Mouse (Mus musculus) left cerebral cortex, postnatal 25 days (tissue): ENCODE measurements at regions not wholly inside any gene's neighbourhood (a gene's known extent, or its start where the extent isn't known, plus 50 kb on each side); places are given as distances from the start of the nearest gene placed in this dataset.

ENCODE experiments used
- DNase-seq, 2 experiments: peaks; one replicate each; pipeline ENCODE4 v3.0.0; 2022; ENCODE audit warnings: low spot score in 2 of 2, mixed read lengths in 1 of 2
- intact Hi-C: fragments of 180-260 bp; cut with DNase I; formaldehyde crosslinking; loops from one replicate; pipeline ENCODE4 v1.15.1; 2025

DNA sequence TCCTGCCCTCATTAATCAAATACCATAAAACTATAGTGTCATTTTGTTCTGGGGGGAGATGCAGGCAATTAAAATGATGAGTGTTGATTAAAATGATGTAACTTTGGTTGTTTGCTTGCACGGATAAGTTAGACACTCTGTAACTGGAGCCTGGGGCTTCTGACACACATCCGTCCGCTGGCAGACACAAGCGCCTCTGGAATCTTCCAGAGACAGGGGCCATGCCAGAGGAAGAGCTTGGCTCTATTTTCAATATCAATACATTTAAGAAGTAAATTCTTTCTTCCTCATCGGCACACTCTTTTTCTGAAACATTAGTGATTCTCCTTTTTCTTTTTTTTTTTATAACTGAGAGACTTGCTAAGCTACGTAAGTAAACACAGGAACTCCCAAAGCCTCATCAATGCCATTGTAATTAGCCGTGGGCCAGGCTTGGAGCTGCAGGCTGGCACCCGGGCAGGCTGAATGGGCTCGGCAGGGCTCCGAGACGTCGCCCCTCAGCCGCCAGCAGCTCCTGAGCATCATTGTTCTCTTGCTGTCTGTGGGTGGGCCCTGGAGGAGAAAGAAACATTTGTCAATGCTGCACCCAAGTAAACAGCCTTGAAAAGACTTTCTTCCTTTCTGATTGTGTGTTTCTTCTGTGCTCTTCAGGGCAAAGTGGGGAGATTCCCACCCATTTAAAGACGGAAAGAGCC lies 151.4 kb upstream of the A230072I06Rik start:
- DNase-seq = no peak
- intact Hi-C loops = no loop called here

DNA sequence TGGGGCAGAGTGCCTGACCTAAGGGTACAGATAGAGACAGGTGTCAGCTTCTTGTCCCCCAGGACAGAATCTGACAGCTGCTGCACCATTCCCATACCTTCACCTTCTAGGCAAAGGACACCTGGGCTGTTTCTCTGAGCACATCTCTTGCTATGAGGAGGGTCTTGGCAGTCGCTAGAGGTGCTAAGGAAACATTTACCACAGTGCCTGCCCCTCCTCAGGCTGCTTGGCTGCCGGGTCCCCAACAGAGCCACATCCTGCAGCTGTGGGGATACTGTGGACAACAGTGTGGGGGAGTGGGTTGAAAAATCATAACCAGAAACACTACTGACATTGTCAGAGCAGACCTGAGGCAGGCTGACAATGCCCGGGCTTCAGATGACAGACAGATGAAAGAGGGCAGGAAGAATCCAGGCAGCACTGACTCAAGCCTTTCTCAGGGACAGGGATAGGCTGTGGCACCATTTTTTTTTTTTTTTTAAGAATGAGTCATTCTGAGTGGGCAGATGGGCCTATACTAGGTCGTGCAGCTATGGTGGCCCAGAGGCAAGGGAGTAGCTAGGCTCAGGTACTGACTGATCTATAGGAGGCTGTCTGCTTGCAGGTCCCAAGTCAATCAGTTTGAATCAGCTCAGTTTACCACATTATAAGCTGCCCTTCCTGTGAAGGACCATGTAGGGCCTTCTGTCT lies 150.7 kb upstream of the A230072I06Rik start:
- intact Hi-C loops = no loop called here
- peak in 1 of 2 experiments; percentile 7 for DNase-seq

DNA sequence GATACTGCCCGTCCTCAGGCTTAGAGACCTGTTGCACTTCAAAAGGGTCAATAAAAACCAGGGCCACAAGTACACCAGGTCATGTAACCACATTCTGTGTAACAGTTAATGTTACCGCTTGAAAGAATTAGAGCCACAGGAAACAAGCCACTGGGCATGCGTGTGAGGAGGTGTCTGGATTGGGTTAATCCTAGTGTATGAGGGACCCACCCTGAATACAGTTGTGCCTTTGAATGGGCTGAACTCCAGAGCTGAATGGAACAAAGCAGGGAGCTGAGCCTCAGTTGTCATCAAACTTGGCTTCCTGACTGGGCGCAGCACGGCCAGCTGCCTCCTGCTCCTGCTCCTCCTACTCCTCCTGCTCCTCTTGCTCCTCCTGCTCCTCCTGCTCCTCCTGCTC lies 148.0 kb upstream of the A230072I06Rik start:
- no peak for DNase-seq
- intact Hi-C loops = no loop called here

DNA sequence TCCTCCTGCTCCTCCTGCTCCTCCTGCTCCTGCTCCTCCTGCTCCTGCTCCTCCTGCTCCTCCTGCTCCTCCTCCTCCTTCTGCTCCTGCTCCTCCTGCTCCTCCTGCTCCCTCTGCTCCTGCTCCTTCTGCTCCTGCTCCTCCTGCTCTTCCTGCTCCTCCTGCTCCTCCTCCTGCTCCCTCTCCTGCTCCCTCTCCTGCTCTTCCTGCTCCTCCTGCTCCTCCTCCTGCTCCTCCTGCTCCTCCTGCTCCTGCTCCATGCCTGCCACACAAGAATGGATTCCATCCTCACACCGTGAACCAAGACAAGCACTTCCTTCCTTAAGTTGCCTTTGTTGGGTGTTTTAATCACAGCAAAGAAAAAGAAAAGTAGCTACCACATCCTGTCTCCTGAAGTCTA lies 144.4 kb upstream of the A230072I06Rik start:
- DNase-seq = no peak
- intact Hi-C loops = no loop called here

DNA sequence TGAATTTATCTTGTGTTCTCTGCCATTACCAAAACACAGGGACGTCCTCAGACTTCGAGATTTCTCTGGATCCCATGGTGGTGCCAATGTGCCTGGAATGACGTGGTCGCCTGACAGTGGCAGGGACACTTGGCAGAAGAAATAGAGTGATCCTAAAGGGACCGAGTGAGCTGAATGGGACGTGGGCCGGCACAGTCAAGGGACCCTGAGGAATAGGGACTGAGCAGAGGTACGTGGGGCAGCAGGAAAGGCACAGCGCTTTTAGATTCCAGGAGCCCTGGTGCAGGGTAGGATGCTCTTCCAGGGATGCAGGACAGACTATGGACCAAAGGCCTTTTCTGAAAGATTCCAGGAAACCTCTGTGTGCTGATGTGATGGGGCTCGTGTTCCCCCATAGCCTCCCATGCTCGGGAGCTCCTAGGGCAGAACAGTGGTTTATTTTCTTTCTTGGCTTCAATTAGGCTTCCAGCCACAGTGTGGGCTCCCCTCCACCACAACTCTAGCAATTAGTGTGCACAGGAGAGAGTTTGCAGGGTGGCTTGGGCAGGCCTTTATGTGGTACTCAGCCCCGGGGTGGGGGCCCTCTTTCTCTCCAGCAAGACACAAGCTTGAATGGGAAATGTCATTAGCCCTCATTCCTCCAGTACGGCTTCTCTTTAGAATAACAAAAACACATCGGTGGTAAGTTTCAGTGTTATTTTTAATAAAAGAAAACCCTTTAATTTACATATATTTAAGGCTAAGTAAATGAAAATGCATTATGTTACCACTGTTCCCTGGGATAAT lies 143.0 kb upstream of the A230072I06Rik start:
- intact Hi-C loops = no loop called here
- peak in 1 of 2 experiments; percentile 37 for DNase-seq

DNA sequence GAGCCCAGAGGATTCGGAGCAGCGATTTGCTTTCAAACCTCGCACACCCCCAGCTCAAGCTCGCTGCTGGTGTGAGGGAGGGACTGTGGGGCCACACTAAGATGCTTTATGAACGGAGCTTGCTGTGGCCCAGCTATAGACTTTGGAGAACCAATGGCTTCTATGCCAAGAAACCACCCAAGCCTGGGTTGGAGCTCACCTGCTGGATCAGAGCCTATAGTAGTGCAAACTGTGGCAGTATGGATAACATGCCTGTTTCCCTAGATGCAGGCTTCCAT lies 142.5 kb upstream of the A230072I06Rik start:
- DNase-seq = no peak
- intact Hi-C loops = no loop called here

DNA sequence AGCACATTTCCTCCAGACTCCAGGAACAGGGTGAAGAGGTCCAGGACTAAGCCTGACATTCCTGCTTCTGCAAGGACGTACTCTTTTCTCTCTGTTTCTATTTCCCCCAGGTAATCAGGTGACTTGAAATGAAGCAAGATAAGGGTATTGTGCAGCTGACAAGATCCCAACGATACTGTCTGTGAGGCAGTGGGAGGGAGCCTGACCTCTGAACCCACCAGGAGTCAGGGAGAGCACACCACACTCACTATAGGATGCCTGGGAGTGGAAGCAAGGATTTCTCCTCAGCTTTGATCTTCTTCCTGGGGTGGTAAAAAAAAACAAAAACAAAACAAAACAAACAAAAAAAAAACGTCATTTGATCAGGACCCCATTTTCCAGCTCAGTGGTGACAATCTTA lies 141.1 kb upstream of the A230072I06Rik start:
- intact Hi-C loops = no loop called here

DNA sequence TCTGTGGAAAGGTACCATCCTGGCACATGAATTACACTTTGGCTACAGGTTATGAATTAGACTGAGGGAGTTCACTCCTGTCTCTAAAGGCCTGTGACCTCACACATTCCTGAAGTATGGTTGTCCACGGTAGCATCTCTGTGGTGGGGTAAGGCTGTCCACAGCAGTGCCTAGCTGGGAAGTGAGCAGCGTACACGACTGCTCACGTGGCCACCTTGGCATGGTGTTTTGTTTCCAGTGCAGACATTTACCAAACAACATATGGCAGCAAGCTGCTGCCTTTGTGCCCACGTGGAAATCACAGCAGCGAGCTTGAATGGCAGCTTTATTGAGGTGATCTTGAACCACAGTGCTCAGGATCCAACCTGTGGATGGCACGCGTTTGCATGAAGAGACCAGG lies 140.7 kb upstream of the A230072I06Rik start:
- DNase-seq = peak; percentile 12
- intact Hi-C loops = no loop called here

More for the DNA sequence above, 141.1 kb upstream of the A230072I06Rik start:
- no peak for DNase-seq

DNA sequence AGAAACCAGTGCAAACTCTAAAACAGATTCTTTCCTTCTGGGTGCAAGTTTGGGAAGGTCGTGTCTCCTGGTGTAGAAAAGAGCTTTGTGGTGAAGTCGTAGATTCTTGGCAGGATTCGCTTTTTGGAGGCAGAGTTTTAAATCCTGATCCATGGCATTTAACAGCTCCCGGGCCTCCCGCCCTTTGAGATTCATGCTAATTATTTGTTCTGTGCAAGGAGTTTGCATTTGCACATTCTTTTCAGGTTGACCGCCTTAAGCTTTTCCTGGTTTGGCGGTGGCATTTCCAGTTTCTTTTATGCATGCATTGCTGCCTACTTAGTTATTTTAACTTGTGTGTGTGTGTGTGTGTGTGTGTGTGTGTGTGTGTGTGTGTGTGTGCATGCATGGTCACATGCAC lies 126.9 kb upstream of the A230072I06Rik start:
- intact Hi-C loops = no loop called here
- no peak for DNase-seq

DNA sequence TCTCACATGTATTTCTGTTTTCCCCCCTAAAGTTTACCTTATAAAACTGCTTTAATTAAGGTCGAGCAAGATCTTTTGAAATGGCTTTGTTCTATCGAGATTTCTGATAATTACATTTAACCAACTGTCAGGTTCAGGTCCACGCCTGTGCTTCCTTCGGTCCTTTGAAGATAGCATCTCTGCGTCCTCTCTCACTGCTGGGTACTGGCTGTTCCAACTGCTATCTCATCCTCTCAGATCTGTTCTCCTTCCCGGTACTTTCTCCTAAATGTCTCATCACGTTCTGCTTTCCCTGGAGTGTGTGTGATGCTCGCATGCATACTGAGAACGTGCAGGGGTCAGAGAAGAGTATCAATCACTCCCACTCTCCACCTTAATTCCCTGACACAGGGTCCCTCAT lies 125.8 kb upstream of the A230072I06Rik start:
- DNase-seq = no peak
- intact Hi-C loops = no loop called here

DNA sequence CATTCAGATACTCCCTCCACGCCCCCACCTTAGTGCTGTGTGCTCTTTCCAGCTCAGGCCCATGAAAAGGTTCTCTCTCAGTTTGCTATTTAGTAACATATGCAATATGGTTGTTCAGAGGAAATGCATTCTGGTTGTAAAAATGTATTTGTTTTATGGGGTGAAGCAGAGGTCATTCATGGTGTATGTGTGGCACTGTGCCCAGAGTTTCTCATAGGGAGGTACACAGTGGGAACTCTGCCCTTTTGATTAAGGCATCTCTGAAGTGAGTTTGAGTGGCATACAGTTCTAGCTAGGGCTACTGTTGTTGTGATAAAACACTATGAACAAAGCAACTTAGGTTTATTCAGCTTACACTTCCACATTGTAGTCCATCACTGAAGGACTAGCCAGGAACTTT lies 121.7 kb upstream of the A230072I06Rik start:
- intact Hi-C loops = no loop called here

DNA sequence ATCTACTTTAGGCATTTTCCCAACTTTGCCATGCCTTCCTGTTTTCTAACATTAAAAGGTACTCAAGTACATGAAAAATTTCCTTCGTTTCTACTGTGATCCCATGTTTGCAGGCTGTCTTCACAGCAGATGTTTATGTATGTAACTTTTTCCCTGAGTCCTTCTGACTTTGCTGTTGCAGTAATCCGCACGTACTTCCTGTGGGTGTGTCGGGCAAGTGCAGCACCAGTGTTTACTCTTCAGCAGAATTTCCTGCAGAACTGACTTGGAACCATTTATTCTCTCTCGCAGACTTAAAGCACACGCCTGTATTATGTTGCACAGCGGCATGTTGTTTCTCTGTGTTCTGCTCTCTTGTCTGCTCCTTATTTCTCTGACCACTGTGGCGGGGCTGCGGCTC lies 120.4 kb upstream of the A230072I06Rik start:
- DNase-seq = no peak
- intact Hi-C loops = no loop called here

More for the DNA sequence above, 121.7 kb upstream of the A230072I06Rik start:
- no peak for DNase-seq

DNA sequence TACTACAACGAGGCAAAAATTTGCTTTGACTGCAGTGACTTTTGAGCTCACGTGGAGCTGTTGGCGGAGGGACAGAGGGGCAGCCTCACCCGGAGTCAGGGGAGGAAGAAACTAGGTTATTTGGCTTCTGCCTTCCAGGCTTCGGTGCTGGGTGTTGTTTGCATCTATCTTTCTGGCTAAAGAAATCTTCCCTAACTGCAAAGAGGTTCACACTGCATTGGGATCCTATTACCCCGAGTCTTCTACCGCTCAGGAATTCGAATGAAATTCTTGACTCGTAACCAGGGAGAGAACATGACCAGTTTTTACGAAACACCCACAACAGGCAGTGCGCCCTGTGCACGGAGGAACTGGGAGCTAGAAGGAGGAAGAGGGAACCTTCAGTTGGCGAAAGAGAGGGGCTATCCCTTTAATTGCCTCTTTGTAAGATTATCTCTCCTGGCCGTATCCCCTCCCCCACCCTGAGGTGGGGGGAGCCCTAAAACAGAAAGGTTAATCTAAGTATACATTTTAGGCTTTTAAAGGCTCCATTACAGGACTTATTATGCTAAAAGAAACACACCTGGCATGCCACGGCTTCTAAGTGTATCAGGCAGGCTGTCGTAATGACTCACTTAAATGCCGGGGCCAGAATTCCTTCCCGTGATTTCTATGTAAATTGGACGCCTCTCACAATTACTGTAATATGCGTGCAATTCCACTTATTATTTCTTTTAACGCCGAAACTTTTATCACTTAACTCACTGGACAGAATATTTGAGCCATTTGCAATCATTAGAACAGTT lies 115.5 kb upstream of the A230072I06Rik start:
- intact Hi-C loops = no loop called here
- peak in 1 of 2 experiments; percentile 21 for DNase-seq

DNA sequence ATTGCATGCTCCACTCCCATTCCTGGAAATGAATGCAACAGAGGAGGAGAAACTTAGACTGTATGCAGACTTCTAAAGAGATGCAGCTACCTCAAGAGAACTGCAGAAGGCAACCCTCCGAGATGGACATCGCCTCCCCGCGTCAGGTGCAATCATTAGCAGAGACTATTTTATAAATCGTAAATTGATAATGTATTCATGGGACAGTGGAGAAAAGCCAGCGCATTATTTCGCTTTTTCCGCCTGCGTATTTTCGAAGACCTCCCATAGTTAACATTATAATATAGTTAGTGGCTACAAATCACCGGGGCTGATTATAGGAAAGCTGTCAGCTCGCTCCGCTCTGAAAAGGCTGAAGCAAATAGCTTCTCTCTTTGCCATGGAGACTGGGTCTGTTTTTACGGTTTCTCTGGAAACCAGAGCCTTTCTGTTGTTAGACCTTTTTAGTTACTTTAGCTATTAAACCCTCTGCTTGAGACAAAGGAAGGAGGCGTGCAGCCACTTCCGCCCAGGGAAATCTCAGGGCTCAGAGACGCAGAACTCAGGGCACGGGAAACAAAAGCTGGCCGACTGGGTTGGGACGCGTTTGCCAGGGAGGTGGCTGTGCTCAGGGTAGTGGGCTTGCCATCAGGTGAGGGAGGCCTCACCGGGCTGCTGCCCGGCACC lies 113.0 kb upstream of the A230072I06Rik start:
- intact Hi-C loops = no loop called here
- DNase-seq = peak; percentile 27 to 43

DNA sequence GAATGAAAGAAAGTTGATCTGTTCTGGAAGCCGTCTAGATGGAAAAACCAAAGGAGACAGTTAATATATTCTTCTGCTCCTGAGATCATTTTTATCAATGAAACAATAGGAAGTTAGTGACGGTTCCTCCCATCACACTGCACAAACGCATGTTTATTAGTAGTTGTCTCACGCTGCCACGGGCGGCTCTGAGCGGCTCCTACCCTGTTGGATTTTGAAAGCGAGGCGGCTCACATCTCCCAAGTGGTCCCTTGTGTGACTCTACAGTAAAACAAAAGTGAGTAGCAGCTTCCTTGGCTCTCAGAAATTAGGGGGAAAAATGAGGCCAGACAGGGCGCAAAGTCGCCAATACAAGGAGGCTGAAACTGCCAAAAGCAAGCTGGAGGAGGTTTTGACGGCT lies 106.8 kb upstream of the A230072I06Rik start:
- intact Hi-C loops = no loop called here
- no peak for DNase-seq

DNA sequence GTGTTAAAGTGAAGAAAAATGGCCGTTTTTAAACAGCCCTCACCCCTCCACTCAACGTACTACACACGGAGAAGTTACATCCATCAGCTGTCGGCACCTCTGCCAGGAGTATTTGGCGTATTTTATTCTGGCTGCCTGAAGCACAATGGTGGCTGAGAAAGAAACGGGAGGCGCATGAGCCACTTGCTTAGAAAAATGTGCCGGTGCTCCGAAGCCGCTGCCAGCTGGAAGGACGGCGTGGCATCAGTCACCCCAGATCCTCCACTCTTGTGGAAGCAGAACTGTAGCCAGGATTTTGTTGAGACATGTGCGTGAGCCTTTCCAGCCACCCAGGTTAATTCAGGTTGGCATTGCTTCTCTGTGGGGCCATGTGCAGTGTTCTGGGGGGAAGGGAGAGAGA lies 103.1 kb upstream of the A230072I06Rik start:
- intact Hi-C loops = no loop called here
- DNase-seq = peak in 1 of 2 experiments; percentile 18

DNA sequence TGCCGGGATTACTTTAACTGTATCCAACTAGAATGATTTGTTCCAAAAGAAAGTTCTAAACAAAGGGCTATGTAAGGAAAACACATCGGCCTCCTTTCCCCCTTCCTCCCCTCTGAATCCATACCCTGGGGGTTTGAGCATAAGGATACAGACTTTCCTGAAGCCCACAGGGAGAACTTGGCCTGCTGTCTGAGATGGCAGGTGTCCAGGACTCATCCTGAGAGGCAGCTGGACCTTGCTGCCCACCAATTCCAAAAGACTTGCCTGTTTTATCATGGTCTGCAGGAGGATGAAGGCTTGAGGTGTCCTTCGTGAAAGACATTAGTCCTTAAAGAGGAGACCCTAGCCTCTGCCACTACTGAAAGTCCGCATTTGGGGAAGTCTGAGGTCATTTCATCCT lies 94.0 kb upstream of the A230072I06Rik start:
- intact Hi-C loops = no loop called here
- no peak for DNase-seq

DNA sequence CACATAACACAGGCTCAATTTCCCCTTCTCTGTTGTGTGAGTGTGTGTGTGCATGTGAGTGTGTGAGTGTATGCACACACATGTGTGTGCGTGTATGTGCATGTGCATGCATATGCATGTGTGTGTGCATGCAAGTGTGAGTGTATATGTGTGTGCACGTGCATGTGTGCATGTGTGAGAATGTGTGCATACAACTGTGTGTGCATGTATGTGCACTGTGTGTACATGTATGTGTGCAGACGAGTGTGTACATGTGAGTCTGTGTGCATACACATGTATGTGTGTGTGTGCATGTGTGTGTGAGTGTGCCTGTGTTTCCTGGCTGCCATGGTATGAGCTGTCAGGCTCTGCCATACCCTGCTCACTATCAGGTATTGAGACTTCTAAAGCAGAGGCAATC lies 91.3 kb upstream of the A230072I06Rik start:
- intact Hi-C loops = no loop called here
- no peak for DNase-seq

DNA sequence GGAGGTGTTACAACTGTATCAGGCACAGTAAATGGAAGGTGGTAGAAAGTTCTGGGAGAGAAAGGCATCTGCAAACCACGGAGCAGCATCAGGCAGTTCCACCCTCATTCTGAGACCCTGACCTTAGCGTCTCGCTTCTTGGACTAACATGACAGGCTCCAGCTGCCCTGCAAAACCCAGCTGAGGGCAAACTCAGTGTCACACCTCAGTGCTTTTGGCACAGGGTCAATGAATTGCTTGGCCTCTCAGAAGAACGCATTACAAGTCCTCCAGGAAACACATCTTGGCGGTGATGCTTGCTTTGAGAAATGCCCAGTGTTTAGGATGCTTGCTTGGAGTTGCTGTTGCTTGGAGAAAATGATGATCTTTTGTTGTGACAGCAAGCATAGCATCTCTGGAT lies 90.2 kb upstream of the A230072I06Rik start:
- intact Hi-C loops = no loop called here
- DNase-seq = no peak

DNA sequence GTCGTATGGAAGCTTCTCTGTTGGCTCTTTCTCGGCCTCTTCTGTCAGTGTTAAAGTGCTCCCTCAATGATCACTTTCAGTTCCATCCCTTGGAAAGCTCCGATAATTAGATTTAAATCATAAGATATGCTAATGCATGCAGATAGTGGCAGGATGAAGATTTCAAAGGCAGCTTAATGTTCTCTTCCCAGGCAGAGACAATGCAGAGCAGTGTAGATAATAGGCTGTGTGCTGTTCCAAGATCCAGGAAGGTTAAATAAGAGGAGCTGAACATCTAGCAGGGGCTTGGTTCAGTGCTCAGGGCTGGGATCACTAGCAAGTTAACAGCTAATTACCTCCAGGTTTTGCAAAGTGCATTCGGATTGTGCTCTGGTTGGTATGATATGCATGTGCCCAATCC lies 89.7 kb upstream of the A230072I06Rik start:
- intact Hi-C loops = no loop called here
- DNase-seq = no peak
